Mouse (Mus musculus) c-Kit-positive CD71-positive TER-119-positive erythroid progenitor cells, embryonic 14.5 days (primary cell): ENCODE results near the gene Fzd5.

Source experiments
- DNase-seq: peaks from one replicate; pipeline ENCODE4 v3.0.0-alpha.2; 2013; ENCODE audit warnings: low spot score

Gene Fzd5

GRCm38 (mm10) chr1:64733453-64734245 lies 3.9 kb downstream of the Fzd5 start:
- DNase-seq: peak; percentile 86

DNA sequence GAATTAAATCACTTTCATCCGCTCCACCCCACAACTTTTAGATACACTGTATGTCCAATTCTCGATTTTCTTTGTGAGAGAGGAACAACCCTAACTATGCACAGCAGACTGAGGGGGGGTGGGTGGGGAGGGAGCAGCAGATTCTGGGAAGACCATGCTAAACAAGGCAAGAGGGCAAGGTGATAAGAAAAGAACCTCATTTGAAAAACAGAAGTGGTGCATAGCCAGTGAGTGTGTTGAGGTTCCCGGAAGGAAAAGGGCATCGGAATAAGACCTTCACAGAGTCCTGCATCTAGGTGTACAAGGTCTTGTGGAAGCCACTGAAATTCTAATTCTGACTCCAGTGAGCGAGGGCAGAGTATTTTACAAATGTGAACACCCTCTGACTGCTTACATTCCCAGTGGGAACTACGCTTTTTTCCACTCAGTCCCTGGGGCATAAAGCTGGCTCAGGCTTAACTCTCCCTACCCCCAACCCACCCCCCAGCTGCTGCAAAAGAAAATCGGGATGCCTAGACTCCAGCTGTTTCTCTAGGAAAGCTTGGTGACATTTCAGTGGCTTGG lies 4.8 kb downstream of the Fzd5 start:
- DNase-seq: no peak

- no peak for DNase-seq
Observed at GRCm38 (mm10) chr1:64732161-64732560, 5.4 kb downstream of the Fzd5 start.

- DNase-seq: no peak
Observed at GRCm38 (mm10) chr1:64731341-64732020, 6.1 kb downstream of the Fzd5 start.

DNA sequence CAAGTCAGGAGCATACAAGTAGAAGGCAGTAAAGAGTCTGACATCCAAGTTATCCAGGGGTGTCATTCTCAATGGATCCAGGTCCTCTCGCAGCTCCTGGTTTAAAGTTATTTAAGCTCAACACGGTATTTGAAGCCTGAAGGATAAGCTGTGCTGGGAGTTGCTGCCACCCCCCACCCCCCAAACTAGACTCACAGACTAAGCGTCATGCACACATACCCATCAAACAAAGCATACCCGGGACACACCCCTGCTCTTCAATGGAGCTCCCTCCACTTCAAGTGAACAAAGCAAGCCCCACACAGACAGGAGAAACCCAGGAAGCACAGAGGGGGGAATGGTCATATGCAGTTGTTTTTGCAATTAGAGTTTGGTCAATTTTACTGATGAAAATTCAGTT lies 7.5 kb downstream of the Fzd5 start:
- DNase-seq: no peak

DNA sequence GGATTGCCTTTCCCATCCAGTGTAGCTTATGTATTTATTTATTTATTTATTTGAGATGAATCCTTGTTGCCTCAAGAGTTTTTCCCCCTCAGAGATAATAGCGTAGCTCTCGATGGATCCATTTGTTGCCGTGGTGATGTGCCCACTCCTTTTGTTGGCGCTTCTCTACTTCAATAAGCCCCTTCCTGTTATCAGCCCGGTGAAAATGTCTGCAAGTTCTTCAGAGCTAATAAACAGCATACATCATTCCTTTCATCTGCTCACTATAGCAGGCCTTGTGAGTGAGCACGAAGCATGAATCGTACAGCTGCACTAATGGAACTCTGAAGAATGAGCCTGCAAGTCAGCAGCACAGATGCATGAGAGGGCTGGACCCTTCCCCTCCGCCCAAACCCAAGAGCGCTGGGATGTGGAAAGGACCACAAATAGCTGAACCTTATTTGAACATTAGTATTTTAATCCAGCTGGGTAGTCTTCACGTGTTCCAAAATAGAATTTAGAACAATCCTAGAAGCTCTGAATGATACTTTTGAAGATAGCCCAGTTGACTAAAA lies 16.4 kb downstream of the Fzd5 start:
- no peak for DNase-seq

DNA sequence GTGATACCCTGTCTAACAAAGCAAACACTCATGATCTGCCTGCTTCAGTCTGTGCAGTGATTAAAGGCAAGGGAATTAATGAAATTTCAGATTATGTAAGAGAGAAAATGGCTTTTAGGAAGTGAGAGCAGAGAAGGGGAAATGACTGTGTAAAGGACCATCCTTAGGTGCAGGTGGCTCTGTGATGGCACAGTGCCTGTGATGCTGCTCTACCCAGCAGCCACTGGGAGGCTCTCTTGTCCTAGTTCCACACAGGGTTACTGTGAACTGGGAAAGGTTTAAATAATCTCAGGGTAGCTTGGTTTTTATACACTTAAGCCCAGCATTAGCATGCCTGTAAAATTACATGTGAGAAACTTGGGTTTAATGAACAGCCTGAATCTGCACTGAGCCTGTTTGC lies 20.0 kb downstream of the Fzd5 start:
- no peak for DNase-seq

DNA sequence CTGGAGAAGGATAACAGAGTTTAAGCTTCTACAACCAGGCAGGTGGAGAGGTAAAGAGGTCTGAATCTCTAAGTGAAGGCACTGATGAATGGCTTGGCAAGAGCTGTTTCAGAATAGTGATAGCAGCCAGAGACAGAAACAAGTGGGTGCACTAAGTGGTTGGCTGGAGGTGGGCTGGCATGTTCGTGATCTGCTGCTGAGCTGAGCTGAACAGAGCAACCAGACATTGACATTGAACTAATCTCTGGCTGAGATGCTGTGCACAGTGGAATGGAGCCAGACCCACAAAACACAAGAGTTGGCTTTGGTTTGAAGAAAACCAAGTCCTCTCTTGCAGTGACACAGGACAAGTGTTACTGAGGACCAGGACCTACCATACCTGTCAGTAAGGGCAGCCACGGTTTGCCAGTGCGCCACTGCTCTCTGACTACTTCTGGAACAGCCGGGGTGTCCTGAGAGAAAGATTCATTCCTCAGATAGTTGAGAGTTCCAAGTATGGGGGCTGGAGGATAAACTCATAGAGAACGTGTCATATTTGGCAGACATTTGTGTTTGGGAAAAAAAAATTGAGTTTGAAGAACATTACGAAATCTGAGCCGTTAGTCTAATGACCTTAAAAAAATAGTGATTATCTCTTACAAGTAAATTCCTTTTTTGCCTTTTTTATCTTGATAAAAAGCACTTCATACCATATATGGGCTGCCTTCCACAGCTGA lies 20.8 kb downstream of the Fzd5 start:
- no peak for DNase-seq

DNA sequence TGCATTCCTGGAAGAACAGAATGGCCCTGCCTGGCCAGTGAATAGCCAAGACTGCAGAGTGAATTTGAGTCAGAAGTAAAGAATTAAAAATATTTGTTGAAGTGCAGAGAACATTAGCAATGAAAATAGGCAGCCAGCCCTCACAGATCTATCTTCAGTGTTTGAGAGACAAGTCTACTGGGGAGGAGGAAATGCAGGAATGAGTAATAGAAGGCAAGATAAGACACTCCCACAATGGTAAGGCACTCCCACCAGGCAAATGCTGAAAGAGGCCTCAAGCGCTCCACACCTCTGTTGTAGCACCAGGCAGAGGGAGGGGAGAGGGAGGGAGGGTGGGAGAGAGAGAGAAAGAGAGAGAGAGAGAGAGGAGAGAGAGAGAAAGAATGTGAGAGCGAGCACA lies 22.1 kb downstream of the Fzd5 start:
- DNase-seq: no peak

DNA sequence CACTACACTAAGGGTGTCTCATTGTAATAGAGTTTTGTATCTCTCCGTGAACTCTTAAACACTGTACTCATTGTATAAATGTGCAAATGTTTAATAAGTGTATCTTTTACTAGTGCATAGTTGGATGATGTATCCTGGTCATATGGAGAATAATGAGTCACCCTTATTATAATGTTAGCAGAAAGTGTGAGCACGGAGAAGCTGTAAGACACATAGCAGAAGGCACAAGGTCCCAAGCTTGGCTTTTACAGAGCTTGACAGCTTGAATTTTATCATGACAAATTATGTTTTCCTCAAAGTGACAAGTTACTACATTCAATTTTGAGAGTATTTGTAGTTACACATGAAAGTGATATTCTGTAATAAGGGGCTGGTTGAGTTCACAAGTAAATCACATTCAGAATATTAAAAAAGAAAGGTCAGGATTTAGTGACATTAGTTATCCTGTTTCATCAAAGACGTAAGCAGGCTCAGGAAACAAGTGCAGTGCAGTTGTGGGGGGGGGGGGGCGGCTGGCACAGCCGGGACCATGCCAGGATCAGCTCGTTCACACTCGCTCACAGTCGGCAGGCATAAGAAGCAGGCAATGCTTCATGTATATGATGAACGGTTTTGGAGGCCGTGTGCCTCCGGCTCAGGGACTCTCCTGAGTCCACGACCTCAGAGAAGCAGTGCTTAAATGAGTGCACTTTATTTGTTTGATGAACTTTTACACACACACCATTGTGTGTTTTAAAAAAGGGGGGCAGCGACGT lies 25.4 kb downstream of the Fzd5 start:
- DNase-seq: no peak

- no peak for DNase-seq
Observed at GRCm38 (mm10) chr1:64709891-64710290, 27.7 kb downstream of the Fzd5 start.

DNA sequence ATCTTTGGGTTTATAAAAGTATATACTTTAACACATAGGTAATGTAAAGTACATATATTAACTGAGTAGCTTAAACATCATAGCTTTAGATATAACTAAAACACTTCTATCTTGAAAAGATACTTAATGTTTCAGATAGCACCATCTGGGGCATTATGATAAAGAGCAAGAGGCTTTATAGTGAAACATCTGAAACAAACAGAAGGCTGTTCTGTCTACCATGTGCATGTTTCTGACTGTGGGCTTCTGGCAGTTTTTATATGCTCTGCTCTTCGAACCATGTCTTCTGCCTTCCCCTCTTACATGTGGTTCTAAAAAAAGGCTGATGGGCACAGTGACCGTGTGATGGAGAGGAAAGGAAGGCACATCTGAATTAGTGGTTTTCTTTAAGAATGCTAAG lies 30.9 kb downstream of the Fzd5 start:
- peak; percentile 46 for DNase-seq

- peak; percentile 78 for DNase-seq
Observed at GRCm38 (mm10) chr1:64705230-64705629, 32.3 kb downstream of the Fzd5 start.

- no peak for DNase-seq
Observed at GRCm38 (mm10) chr1:64701780-64702179, 35.8 kb downstream of the Fzd5 start.

- DNase-seq: no peak
Observed at GRCm38 (mm10) chr1:64695156-64695555, 42.4 kb downstream of the Fzd5 start.

GRCm38 (mm10) chr1:64691581-64691980 lies 46.0 kb downstream of the Fzd5 start:
- DNase-seq: no peak

GRCm38 (mm10) chr1:64691121-64691551 lies 46.4 kb downstream of the Fzd5 start:
- DNase-seq: no peak

- peak; percentile 98 for DNase-seq
Observed at GRCm38 (mm10) chr1:64690213-64691013, 47.1 kb downstream of the Fzd5 start, which contains the start of gene Ccnyl1. Gene Ccnyl1 (plus strand): TSS chr1:64690455.

DNA sequence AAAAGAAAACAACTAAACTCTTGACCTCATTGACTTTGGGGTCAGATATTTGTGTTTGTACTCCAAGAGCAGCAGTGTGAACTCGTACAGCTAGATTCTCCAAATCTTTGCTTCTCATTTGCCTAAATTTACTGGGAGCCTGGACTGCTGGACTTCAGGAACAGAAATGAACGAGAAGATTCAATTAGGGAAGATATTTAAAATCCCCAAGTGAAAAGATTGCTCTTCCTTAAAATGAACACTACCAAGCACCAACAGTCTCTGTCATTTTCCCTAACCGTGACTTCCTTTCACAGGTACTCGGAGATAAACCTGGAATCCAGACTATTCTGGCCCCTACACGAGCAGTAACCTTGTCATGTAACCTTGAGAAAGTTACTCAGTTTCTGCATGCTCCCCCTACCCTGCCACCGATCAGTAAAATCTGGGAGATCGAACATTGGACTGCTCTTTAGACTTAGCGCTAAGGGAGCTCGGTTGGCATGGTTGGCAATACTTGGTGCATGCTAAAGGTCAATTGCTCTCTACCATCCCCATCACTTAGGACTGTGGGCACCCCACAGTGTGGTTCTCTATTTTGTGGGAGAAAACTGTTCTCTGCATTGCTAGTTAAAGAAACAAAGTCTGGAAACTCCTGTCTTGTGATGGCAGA lies 47.9 kb downstream of the Fzd5 start:
- DNase-seq: no peak

DNA sequence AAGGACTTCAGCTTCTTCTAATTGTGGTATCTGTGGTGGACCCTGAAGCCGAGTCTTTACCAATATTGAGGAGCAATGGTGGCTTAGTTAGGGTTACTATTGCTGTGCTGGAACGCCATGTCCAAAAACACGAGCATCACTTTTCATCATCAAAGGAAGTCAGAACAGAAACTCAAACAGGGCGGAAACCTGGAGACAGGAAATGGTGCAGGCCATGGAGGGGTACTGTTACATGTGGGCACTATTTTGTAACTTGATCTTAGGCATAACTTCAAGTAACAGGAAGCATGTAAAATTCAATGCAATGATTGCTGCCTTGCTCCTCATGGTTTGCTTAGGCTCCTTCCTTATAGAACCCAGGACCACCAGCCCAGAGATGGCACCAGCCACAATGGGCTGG lies 49.5 kb downstream of the Fzd5 start:
- DNase-seq: no peak
